Mouse (Mus musculus) E14TG2a.4 (cell line): ENCODE data around the gene Rgs8.

Experiments used
- CTCF ChIP-seq: conservative IDR thresholded peaks from 2 replicates; pipeline ENCODE4 v1.5.1; 2014; ENCODE audit warnings: low read length
- NANOG ChIP-seq: IDR thresholded peaks from 2 replicates; pipeline ENCODE4 v1.6.1; 2014; ENCODE audit warnings: borderline replicate concordance, low read length, mixed read lengths
- POU5F1 ChIP-seq: IDR thresholded peaks from 2 replicates; pipeline ENCODE4 v1.6.1; 2014; ENCODE audit warnings: low read length, borderline replicate concordance

GRCm38 (mm10) chr1:153680363-153680762 is 27.5 kb downstream of the Rgs8 start:
- TF ChIP-seq CTCF (no peak), POU5F1 (no peak), NANOG (no peak)
